Mouse (Mus musculus) kidney, postnatal 0 days (tissue): ENCODE measurements around the gene Mrm1. TPM values are rescaled to one million over a fixed set of nuclear protein-coding genes. Genes with fewer than 3 reads are reported as not detected.

Source experiments
- ATAC-seq: fragments of 200-750 bp; cut with Nextera tagmentation; replicated peaks from 2 replicates; pipeline ENCODE4 v1.8.0; 2017; ENCODE audit warnings: low read depth, moderate number of reproducible peaks, moderate TSS enrichment, moderate library complexity; ENCODE audit not compliant: low FRiP score
- DNase-seq: peaks from one replicate; pipeline ENCODE4 v3.0.0-alpha.2; 2016; ENCODE audit warnings: low spot score
- H3K27ac ChIP-seq: fragments of 300-500 bp; sonication (generic); 2 replicates; pipeline ENCODE4 v1.5.1; 2014; ENCODE audit warnings: mild to moderate bottlenecking
- H3K27me3 ChIP-seq: fragments of 300-500 bp; sonication (generic); 2 replicates; pipeline ENCODE4 v1.6.1; 2014; ENCODE audit warnings: low read length, mixed read lengths; ENCODE audit not compliant: insufficient read depth
- H3K36me3 ChIP-seq: fragments of 300-500 bp; sonication (generic); 2 replicates; pipeline ENCODE4 v1.6.1; 2014; ENCODE audit warnings: low read length, mixed read lengths; ENCODE audit not compliant: insufficient read depth
- H3K4me1 ChIP-seq: fragments of 300-500 bp; sonication (generic); replicated peaks from 2 replicates; pipeline ENCODE4 v1.6.1; 2014; ENCODE audit warnings: antibody characterized with exemption, low read length, mixed read lengths; ENCODE audit not compliant: insufficient read depth
- H3K4me2 ChIP-seq: fragments of 300-500 bp; sonication (generic); 2 replicates; pipeline ENCODE4 v1.6.1; 2014; ENCODE audit warnings: mild to moderate bottlenecking, low read length, moderate library complexity, mixed read lengths
- H3K4me3 ChIP-seq: fragments of 300-500 bp; sonication (generic); replicated peaks from 2 replicates; pipeline ENCODE4 v1.5.1; 2014; ENCODE audit warnings: low read depth, low read length
- H3K9ac ChIP-seq: fragments of 300-500 bp; sonication (generic); 2 replicates; pipeline ENCODE4 v1.6.1; 2014; ENCODE audit warnings: low read depth, low read length
- H3K9me3 ChIP-seq: fragments of 300-500 bp; sonication (generic); replicated peaks from 2 replicates; pipeline ENCODE4 v1.6.1; 2016; ENCODE audit warnings: low read length, inconsistent platforms, mixed read lengths
- CTCF ChIP-seq: IDR thresholded peaks from 2 replicates; pipeline ENCODE4 v1.5.1; 2016; ENCODE audit warnings: antibody characterized with exemption, low read depth, mild to moderate bottlenecking, moderate library complexity
- WGBS: fragments of 180-500 bp; shearing (Covaris S2); extraction: QIAGEN DNeasy Blood & Tissue Kit; methylation state at CpG from one replicate; pipeline ENCODE4 v1.1.7; 2014; 5-methylcytosine and 5-hydroxymethylcytosine counted together
- polyA plus RNA-seq: library from polyadenylated mRNA; unstranded; fragments of >200 nt; fragmentation: Nextera tagmentation; extraction: Ambion mirVana; gene quantifications from 2 replicates; pipeline ENCODE4 v1.2.1, GENCODE M21; 2015

Mrm1 gene
- polyA plus RNA-seq, 1 experiment from 2014 or later = 12.8 TPM

GRCm38 (mm10) chr11:84793545-84793944 lies 25.8 kb downstream of the Mrm1 start:
- H3K27me3 ChIP-seq = no peaks in the 10 kb centered on the region
- no peak overlapping the region for H3K9ac ChIP-seq
- ATAC-seq (no peak), DNase-seq (no peak)
- no peaks in the 10 kb centered on the region for H3K9me3 ChIP-seq
- no peaks in the 10 kb centered on the region for H3K36me3 ChIP-seq
- H3K4me1 ChIP-seq = no peaks in the 10 kb centered on the region
- H3K27ac ChIP-seq = no peak overlapping the region
- H3K4me3 ChIP-seq = no peak overlapping the region
- TF ChIP-seq CTCF = no peak
- H3K4me2 ChIP-seq = no peak overlapping the region

- H3K27me3 ChIP-seq = no peaks in the 10 kb centered on the region
- H3K36me3 ChIP-seq = no peaks in the 10 kb centered on the region
- 57% methylated on average over 6 of the region's 6 CpGs for WGBS
- no peak for ATAC-seq
- H3K4me3 ChIP-seq = no peak overlapping the region
- H3K27ac ChIP-seq = no peak overlapping the region
- no peaks in the 10 kb centered on the region for H3K9me3 ChIP-seq
- no peak overlapping the region for H3K4me2 ChIP-seq
- H3K9ac ChIP-seq = no peak overlapping the region
- DNase-seq = no peak
- no peaks in the 10 kb centered on the region for H3K4me1 ChIP-seq
- no peak for TF ChIP-seq CTCF
Observed at GRCm38 (mm10) chr11:84790383-84790782, 28.9 kb downstream of the Mrm1 start.

GRCm38 (mm10) chr11:84780143-84780870 lies 39.0 kb downstream of the Mrm1 start:
- Histone ChIP-seq H3K27ac (no peak overlapping the region), H3K36me3 (no peaks in the 10 kb centered on the region), H3K4me2 (0 out of 2 replicates have a peak overlapping the region, but pooled peaks have one; percentile 25), H3K9me3 (no peaks in the 10 kb centered on the region), H3K27me3 (no peaks in the 10 kb centered on the region), H3K4me3 (no peak overlapping the region), H3K4me1 (no peaks in the 10 kb centered on the region; the same call in 1 of the 2 replicates), H3K9ac (no peak overlapping the region)
- ATAC-seq = no peak
- no peak for TF ChIP-seq CTCF
- peak; percentile 8 for DNase-seq
- 3% methylated on average over 19 of the region's 19 CpGs for WGBS

GRCm38 (mm10) chr11:84775560-84775959 lies 43.8 kb downstream of the Mrm1 start:
- ATAC-seq (no peak), DNase-seq (peak; percentile 56)
- H3K9me3 ChIP-seq = no peaks in the 10 kb centered on the region
- 1% methylated on average over 4 of the region's 4 CpGs for WGBS
- no peak overlapping the region for H3K4me3 ChIP-seq
- H3K4me1 ChIP-seq = no peaks in the 10 kb centered on the region
- no peaks in the 10 kb centered on the region for H3K36me3 ChIP-seq
- no peak overlapping the region for H3K4me2 ChIP-seq
- H3K27me3 ChIP-seq = no peaks in the 10 kb centered on the region
- no peak overlapping the region for H3K9ac ChIP-seq
- H3K27ac ChIP-seq = no peak overlapping the region
- no peak for TF ChIP-seq CTCF

- H3K9ac ChIP-seq = no peak overlapping the region
- H3K4me1 ChIP-seq = no peaks in the 10 kb centered on the region
- 59% methylated on average over 13 of the region's 13 CpGs for WGBS
- DNase-seq = no peak
- ATAC-seq = no peak
- no peak for TF ChIP-seq CTCF
- H3K27ac ChIP-seq = no peak overlapping the region
- no peaks in the 10 kb centered on the region for H3K9me3 ChIP-seq
- no peak overlapping the region for H3K4me3 ChIP-seq
- H3K27me3 ChIP-seq = no peaks in the 10 kb centered on the region
- H3K4me2 ChIP-seq = no peak overlapping the region
- H3K36me3 ChIP-seq = no peaks in the 10 kb centered on the region
Observed at GRCm38 (mm10) chr11:84774870-84775514, 44.3 kb downstream of the Mrm1 start.

- Histone ChIP-seq H3K4me1 (peaks cover 10% of the 10 kb centered on the region; the same call in 1 of the 2 replicates), H3K9me3 (no peaks in the 10 kb centered on the region), H3K27ac (no peak overlapping the region), H3K4me3 (no peak overlapping the region), H3K36me3 (no peaks in the 10 kb centered on the region), H3K27me3 (no peaks in the 10 kb centered on the region), H3K9ac (no peak overlapping the region), H3K4me2 (no peak overlapping the region)
- ATAC-seq = no peak
- no peak for DNase-seq
- TF ChIP-seq CTCF = no peak
- WGBS = 61% methylated on average over 6 of the region's 6 CpGs
Observed at GRCm38 (mm10) chr11:84767898-84768297, 51.4 kb downstream of the Mrm1 start.
